Mouse (Mus musculus): ENCODE results near the gene Disp1.

GRCm38 (mm10) chr1:183123725-183124124 is 97.6 kb downstream of the Disp1 start:
- no peak for TF ChIP-seq GATA1 (IDR thresholded peaks at IDR 0.05; ENCODE audit: borderline replicate concordance, low read length)
- no peak for TF ChIP-seq FLI1 (IDR thresholded peaks at IDR 0.05; ENCODE audit: low read length)
